Mouse (Mus musculus) thymus, postnatal 4 days (tissue): ENCODE measurements around the gene Tm4sf20.

Experiments
- DNase-seq: peaks from one replicate; pipeline ENCODE4 v3.0.0; 2021

Gene Tm4sf20

GRCm38 (mm10) chr1:82768269-82768668 is at the start of gene Tm4sf20:
Gene Tm4sf20, minus strand, starts transcription at chr1:82768461.
- DNase-seq, result no peak

GRCm38 (mm10) chr1:82815941-82816716 is 47.9 kb upstream of the Tm4sf20 start:
- DNase-seq, result no peak

GRCm38 (mm10) chr1:82811766-82812165 is 43.5 kb upstream of the Tm4sf20 start:
- DNase-seq, result no peak

GRCm38 (mm10) chr1:82808564-82808963 is 40.3 kb upstream of the Tm4sf20 start:
- no peak for DNase-seq

- peak; percentile 53 for DNase-seq
Observed at GRCm38 (mm10) chr1:82807206-82807605, 38.9 kb upstream of the Tm4sf20 start.

GRCm38 (mm10) chr1:82806391-82806790 is 38.1 kb upstream of the Tm4sf20 start:
- DNase-seq, result no peak

- DNase-seq, result no peak
Observed at GRCm38 (mm10) chr1:82804059-82804458, 35.8 kb upstream of the Tm4sf20 start.

GRCm38 (mm10) chr1:82803608-82804007 is 35.3 kb upstream of the Tm4sf20 start:
- DNase-seq, result peak; percentile 63

GRCm38 (mm10) chr1:82801105-82801783 is 33.0 kb upstream of the Tm4sf20 start:
- DNase-seq, result no peak

- DNase-seq, result no peak
Observed at GRCm38 (mm10) chr1:82798922-82799321, 30.7 kb upstream of the Tm4sf20 start.

- no peak for DNase-seq
Observed at GRCm38 (mm10) chr1:82798304-82798703, 30.0 kb upstream of the Tm4sf20 start.

- no peak for DNase-seq
Observed at GRCm38 (mm10) chr1:82797088-82797487, 28.8 kb upstream of the Tm4sf20 start.

GRCm38 (mm10) chr1:82795702-82796443 is 27.6 kb upstream of the Tm4sf20 start:
- no peak for DNase-seq

GRCm38 (mm10) chr1:82795211-82795610 is 26.9 kb upstream of the Tm4sf20 start:
- DNase-seq, result no peak

GRCm38 (mm10) chr1:82793986-82794385 is 25.7 kb upstream of the Tm4sf20 start:
- DNase-seq, result no peak

- DNase-seq, result no peak
Observed at GRCm38 (mm10) chr1:82793110-82793509, 24.8 kb upstream of the Tm4sf20 start.

GRCm38 (mm10) chr1:82792238-82792637 is 24.0 kb upstream of the Tm4sf20 start:
- no peak for DNase-seq

- no peak for DNase-seq
Observed at GRCm38 (mm10) chr1:82791105-82791504, 22.8 kb upstream of the Tm4sf20 start.

GRCm38 (mm10) chr1:82788070-82788469 is 19.8 kb upstream of the Tm4sf20 start:
- DNase-seq, result no peak

- DNase-seq, result no peak
Observed at GRCm38 (mm10) chr1:82787414-82787813, 19.2 kb upstream of the Tm4sf20 start.

GRCm38 (mm10) chr1:82785546-82785945 is 17.3 kb upstream of the Tm4sf20 start:
- no peak for DNase-seq

- no peak for DNase-seq
Observed at GRCm38 (mm10) chr1:82783559-82783958, 15.3 kb upstream of the Tm4sf20 start.

GRCm38 (mm10) chr1:82779388-82779966 is 11.2 kb upstream of the Tm4sf20 start:
- no peak for DNase-seq
